Mouse (Mus musculus): ENCODE measurements around the gene Smcr8. TPM values are rescaled to one million over a fixed set of nuclear protein-coding genes. Genes with fewer than 3 reads are reported as not detected.

Gene Smcr8
- total RNA-seq, 2 experiments from 2014 or later, result 33.0 to 33.7 TPM

Small RNA genes lying within 50 kb of the gene (microRNA-seq; reads per million reads assigned to microRNA genes)
- 0.85 to 1.5 reads per million in 2 experiments for gene Mir5100

Other genes with a start within 250 kb of the Smcr8 start
- 10 to 100 TPM; 61.0 to 62.5 TPM for gene Alkbh5, start 241.1 kb upstream of the Smcr8 start, total RNA-seq (2021)
- gene Llgl1, start 77.8 kb upstream of the Smcr8 start, total RNA-seq (2021), result 10 to 100 TPM; 34.6 to 35.4 TPM
- 10 to 100 TPM; 67.8 to 71.4 TPM for gene Flii, start 50.3 kb upstream of the Smcr8 start, total RNA-seq (2021)
- gene Mief2, start 49.1 kb upstream of the Smcr8 start, total RNA-seq (2021), result 10 to 100 TPM; 19.5 to 19.9 TPM
- gene Top3a, start 159 bp upstream of the Smcr8 start, total RNA-seq (2021), result 1 to 10 TPM; 5.0 to 5.3 TPM
- 1 to 10 TPM; 1.7 to 3.7 TPM for gene Shmt1, start 34.2 kb downstream of the Smcr8 start, total RNA-seq (2021)
- gene Dhrs7b, start 53.1 kb downstream of the Smcr8 start, total RNA-seq (2021), result 10 to 100 TPM; 26.6 to 31.6 TPM
- gene Tmem11, start 101.7 kb downstream of the Smcr8 start, total RNA-seq (2021), result 10 to 100 TPM; 28.1 to 29.7 TPM
- gene Natd1, start 137.2 kb downstream of the Smcr8 start, total RNA-seq (2021), result 10 to 100 TPM; 11.4 to 12.3 TPM
- 10 to 100 TPM; 20.5 to 21.4 TPM for gene Map2k3, start 154.5 kb downstream of the Smcr8 start, total RNA-seq (2021)
- gene Kcnj12, start 245.0 kb downstream of the Smcr8 start, total RNA-seq (2021), result 10 to 100 TPM; 18.9 to 19.0 TPM

All from left cerebral cortex, adult 18-20 months (tissue).